Mouse (Mus musculus) thymus, adult 2 months (tissue): Measurements from ENCODE around the gene Hoxa6. TPM values are rescaled to one million over a fixed set of nuclear protein-coding genes. Genes with fewer than 3 reads are reported as not detected.

ENCODE experiments used
- DNase-seq: peaks from one replicate; pipeline ENCODE4 v3.0.0; 2021
- H3K27ac ChIP-seq: fragments of 200-500 bp; 2 replicates; pipeline ENCODE4 v1.5.1; 2012; ENCODE audit warnings: low read length, control low read depth; ENCODE audit not compliant: control insufficient read depth, insufficient read depth
- H3K27me3 ChIP-seq: fragments of 200-500 bp; 2 replicates; pipeline ENCODE4 v1.6.1; 2012; ENCODE audit warnings: mild to moderate bottlenecking, low read length, moderate library complexity, mixed read lengths; ENCODE audit not compliant: control insufficient read depth, insufficient read depth
- H3K36me3 ChIP-seq: fragments of 200-500 bp; 2 replicates; pipeline ENCODE4 v1.6.1; 2012; ENCODE audit warnings: mild to moderate bottlenecking, low read length, moderate library complexity; ENCODE audit not compliant: control insufficient read depth, insufficient read depth
- H3K4me1 ChIP-seq: fragments of 200-500 bp; replicated peaks from 2 replicates; pipeline ENCODE4 v1.6.1; 2012; ENCODE audit warnings: low read length; ENCODE audit not compliant: control insufficient read depth, insufficient read depth
- H3K4me3 ChIP-seq: fragments of 200-500 bp; 2 replicates; pipeline ENCODE4 v1.5.1; 2012; ENCODE audit warnings: mild to moderate bottlenecking, low read length, control low read depth, moderate library complexity; ENCODE audit not compliant: control insufficient read depth, insufficient read depth
- CTCF ChIP-seq: fragments of 200-500 bp; IDR thresholded peaks from 2 replicates; pipeline ENCODE4 v1.5.1; 2012; ENCODE audit warnings: mild to moderate bottlenecking, control low read depth, low read length, moderate library complexity, borderline replicate concordance; ENCODE audit not compliant: control insufficient read depth, poor library complexity, insufficient read depth; ENCODE audit errors: extremely low read depth
- POLR2A ChIP-seq: fragments of 200-500 bp; IDR thresholded peaks from 2 replicates; pipeline ENCODE4 v1.6.1; 2012; ENCODE audit warnings: mild to moderate bottlenecking, low read length, control low read depth, moderate library complexity; ENCODE audit not compliant: control insufficient read depth, poor library complexity, insufficient read depth; ENCODE audit errors: extremely low read depth
- WGBS: fragments of 180-500 bp; shearing (Covaris S2); methylation state at CpG from one replicate; pipeline ENCODE4 v1.1.7; 2018; 5-methylcytosine and 5-hydroxymethylcytosine counted together
- polyA plus RNA-seq: library from polyadenylated mRNA; depleted of rRNA; stranded (reverse); fragments of >200 nt; gene quantifications from 2 replicates; pipeline ENCODE4 v1.2.3, GENCODE M21; 2012

The Hoxa6 gene
- polyA plus RNA-seq, 1 experiment, result 0.39 TPM

DNA sequence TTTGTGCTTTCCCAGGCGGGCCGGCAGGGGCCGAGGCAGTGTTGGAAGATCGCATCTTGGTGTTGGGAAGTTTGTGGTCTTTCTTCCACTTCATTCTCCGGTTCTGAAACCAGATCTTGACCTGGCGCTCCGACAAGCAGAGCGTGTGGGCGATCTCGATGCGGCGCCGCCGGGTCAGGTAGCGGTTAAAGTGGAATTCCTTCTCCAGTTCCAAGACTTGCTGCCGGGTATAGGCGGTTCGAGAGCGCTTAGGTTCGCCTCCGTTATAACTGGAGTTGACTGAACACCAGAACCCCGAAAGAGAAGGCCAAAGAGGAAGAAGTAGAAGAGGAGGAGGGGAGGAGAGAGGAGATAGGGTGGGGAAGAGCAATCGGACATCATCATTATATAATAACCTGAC lies 18.1 kb downstream of the Hoxa6 start:
- 88% methylated on average over 23 of the region's 23 CpGs for WGBS
- H3K36me3 ChIP-seq, result no peaks in the 10 kb centered on the region
- DNase-seq, result no peak
- H3K27ac ChIP-seq, result no peak overlapping the region
- no peak overlapping the region for H3K4me3 ChIP-seq
- TF ChIP-seq POLR2A (no peak), CTCF (no peak)
- H3K4me1 ChIP-seq, result peaks cover 7% of the 10 kb centered on the region
- no peaks in the 10 kb centered on the region; the same call in 1 of the 2 replicates for H3K27me3 ChIP-seq

DNA sequence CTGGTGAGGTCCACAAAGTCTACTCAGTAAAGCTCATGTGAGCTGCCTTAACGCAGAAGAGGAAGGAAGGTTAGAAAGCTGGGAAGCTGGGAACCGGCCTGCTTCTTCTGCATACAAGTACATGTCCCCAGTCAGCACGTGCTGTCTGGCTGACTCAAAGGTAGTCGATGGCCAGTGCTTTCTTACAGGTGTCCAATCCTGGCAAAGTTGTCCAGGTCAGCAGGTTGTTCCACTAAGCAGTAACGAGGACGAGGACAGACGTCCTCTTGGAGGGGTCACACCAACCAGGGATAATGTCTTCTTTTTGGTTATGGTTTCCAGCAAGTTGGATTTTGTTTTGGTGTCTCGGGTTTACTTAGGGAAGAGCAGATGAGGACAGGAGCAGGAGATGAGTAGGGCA lies 18.6 kb downstream of the Hoxa6 start:
- no peaks in the 10 kb centered on the region for H3K36me3 ChIP-seq
- no peak overlapping the region for H3K4me3 ChIP-seq
- WGBS, result 90% methylated on average over 8 of the region's 8 CpGs
- H3K4me1 ChIP-seq, result peaks cover 7% of the 10 kb centered on the region
- no peak overlapping the region for H3K27ac ChIP-seq
- TF ChIP-seq POLR2A, result no peak
- TF ChIP-seq CTCF, result no peak
- DNase-seq, result no peak
- no peaks in the 10 kb centered on the region; the same call in 1 of the 2 replicates for H3K27me3 ChIP-seq

DNA sequence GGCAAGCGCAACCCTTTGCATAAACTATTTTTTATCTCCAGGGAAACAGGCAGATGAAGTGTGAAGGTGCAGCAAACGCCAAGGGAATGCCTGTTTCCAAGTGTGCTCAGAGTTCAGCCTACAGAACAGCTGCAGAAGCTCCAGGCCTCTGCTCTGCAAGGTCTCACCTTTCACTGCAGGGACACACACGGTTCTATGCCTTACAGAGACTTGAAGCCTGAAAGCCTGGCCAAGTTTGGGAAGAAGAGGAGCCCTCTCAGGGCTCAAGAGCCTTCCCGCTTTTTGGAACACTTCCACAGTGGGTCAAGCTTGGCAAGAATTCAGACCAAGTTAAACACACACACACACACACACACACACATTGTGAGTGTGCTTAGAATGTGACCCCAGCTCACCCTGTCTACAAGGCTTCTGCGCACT lies 19.3 kb downstream of the Hoxa6 start:
- Histone ChIP-seq H3K4me1 (peaks cover 7% of the 10 kb centered on the region), H3K4me3 (no peak overlapping the region), H3K27me3 (no peaks in the 10 kb centered on the region; the same call in 1 of the 2 replicates), H3K36me3 (no peaks in the 10 kb centered on the region), H3K27ac (no peak overlapping the region)
- WGBS, result 85% methylated on average over 5 of the region's 5 CpGs
- DNase-seq, result no peak
- TF ChIP-seq POLR2A (no peak), CTCF (no peak)

DNA sequence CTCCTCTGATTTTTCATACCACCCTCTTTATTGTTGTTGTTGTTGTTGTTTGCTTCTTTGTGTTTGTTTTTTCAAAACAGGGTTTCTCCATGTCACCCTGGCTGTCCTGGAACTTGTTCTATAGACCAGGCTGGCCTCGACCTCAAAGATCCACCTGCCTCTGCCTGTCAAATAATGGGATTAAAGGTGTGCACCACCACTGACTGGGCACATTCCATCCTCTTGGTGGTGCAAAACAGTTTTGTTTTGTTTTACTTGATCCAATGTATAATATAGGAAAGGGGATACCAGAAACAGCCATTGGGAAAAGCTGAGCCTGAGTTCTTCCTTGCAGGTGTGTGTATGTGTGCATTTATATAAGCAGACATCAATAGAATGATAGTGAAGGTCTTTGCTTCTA lies 22.0 kb downstream of the Hoxa6 start:
- TF ChIP-seq POLR2A (no peak), CTCF (no peak)
- H3K4me3 ChIP-seq, result no peak overlapping the region
- no peaks in the 10 kb centered on the region; the same call in 1 of the 2 replicates for H3K27me3 ChIP-seq
- no peaks in the 10 kb centered on the region for H3K36me3 ChIP-seq
- no peak for DNase-seq
- WGBS, result 98% methylated on average over 1 of the region's 1 CpGs
- H3K27ac ChIP-seq, result no peak overlapping the region
- no peaks in the 10 kb centered on the region for H3K4me1 ChIP-seq

DNA sequence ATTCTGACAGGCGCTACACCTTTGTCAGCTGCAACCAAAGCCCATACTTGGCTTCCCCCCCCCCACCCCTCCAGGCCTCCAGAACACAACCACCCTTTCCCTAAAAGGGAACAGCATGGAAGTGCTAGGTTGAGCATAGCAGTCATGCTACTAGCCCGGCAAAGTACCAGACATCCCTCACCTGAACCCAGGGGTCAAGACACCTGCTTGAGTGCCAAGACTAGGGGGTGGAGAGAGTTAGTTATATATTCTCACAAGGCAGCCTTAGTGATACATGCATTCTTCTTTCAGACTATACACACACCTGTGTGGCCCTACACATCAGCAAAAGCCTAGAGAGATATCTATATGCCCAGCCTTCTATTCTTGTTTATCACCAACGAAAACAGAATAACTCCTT lies 22.7 kb downstream of the Hoxa6 start:
- Histone ChIP-seq H3K36me3 (no peaks in the 10 kb centered on the region), H3K27me3 (no peaks in the 10 kb centered on the region; the same call in 1 of the 2 replicates), H3K4me1 (no peaks in the 10 kb centered on the region), H3K4me3 (no peak overlapping the region), H3K27ac (no peak overlapping the region)
- 91% methylated on average over 3 of the region's 3 CpGs for WGBS
- TF ChIP-seq POLR2A (no peak), CTCF (no peak)
- no peak for DNase-seq

DNA sequence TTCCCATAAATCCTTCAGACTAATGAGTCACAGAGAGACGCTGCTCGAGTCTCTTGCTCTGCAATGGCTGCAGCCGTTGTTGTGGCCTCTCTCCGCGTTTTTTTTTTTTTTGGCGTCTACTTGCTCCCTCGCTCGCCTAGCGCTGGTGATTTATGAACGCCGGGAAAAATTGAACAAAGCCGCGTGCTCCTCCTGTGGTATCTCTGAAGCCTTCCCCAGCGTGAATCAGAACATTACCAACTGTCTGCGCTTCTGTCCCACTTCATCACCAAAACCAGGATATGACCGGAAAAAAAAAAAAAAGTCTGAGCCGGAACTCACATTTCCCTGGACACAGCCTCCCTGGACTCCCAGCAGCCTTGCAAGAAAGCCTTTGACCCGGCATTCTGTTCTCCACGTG lies 23.3 kb downstream of the Hoxa6 start:
- TF ChIP-seq POLR2A (no peak), CTCF (no peak)
- WGBS, result 92% methylated on average over 19 of the region's 19 CpGs
- Histone ChIP-seq H3K4me3 (no peak overlapping the region), H3K27me3 (no peaks in the 10 kb centered on the region; the same call in 1 of the 2 replicates), H3K36me3 (no peaks in the 10 kb centered on the region), H3K4me1 (no peaks in the 10 kb centered on the region), H3K27ac (no peak overlapping the region)
- DNase-seq, result no peak

DNA sequence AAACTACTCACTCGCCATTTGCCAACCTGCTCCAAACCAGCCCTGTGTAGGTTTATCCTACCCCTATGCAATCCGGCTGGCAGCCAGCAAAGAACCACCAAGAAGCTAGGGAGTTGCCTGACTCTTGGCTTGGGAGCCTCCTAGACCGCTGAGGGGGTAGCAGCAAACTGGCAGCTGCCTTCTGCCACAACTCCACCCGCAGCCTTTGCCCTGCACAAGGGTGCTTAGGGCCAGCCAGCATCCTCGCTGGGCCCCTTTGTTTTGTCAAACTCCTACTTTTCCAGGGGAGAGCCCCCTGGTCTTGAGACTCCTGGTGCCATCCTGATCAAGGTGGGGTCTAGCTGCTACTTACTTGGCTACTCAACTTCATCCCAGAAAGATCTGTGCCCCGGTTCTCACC lies 23.9 kb downstream of the Hoxa6 start:
- Histone ChIP-seq H3K36me3 (no peaks in the 10 kb centered on the region), H3K4me1 (no peaks in the 10 kb centered on the region), H3K4me3 (no peak overlapping the region), H3K27ac (no peak overlapping the region), H3K27me3 (no peaks in the 10 kb centered on the region)
- no peak for DNase-seq
- TF ChIP-seq CTCF, result no peak
- 88% methylated on average over 6 of the region's 6 CpGs for WGBS
